Mouse (Mus musculus) limb, embryonic 11.5 days (tissue): Measurements from ENCODE around the gene Mfsd6. TPM values are rescaled to one million over a fixed set of nuclear protein-coding genes. Genes with fewer than 3 reads are reported as not detected.
A peak's percentile ranks its signal among the peaks of the same experiment; 100 is the strongest.

Experiments
- ATAC-seq: fragments of 200-750 bp; cut with Nextera tagmentation; 2 replicates; pipeline ENCODE4 v1.8.0; 2017; ENCODE audit warnings: low read depth; ENCODE audit not compliant: insufficient number of reproducible peaks, low FRiP score, low TSS enrichment
- DNase-seq: peaks from one replicate; pipeline ENCODE4 v3.0.0-alpha.2; 2015; ENCODE audit warnings: low spot score
- H3K27ac ChIP-seq: fragments of 300-500 bp; sonication (generic); replicated peaks from 2 replicates; pipeline ENCODE4 v1.5.1; 2014; ENCODE audit warnings: low read depth, mild to moderate bottlenecking, low read length
- H3K27me3 ChIP-seq: fragments of 300-500 bp; sonication (generic); 2 replicates; pipeline ENCODE4 v1.6.1; 2014; ENCODE audit warnings: mild to moderate bottlenecking, low read length, mixed read lengths; ENCODE audit not compliant: control insufficient read depth, insufficient read depth
- H3K36me3 ChIP-seq: fragments of 300-500 bp; sonication (generic); 2 replicates; pipeline ENCODE4 v1.6.1; 2014; ENCODE audit warnings: mild to moderate bottlenecking, low read length, moderate library complexity, mixed read lengths; ENCODE audit not compliant: control insufficient read depth, insufficient read depth
- H3K4me1 ChIP-seq: fragments of 300-500 bp; sonication (generic); 2 replicates; pipeline ENCODE4 v1.6.1; 2014; ENCODE audit warnings: low read length, mixed read lengths; ENCODE audit not compliant: control insufficient read depth, insufficient read depth
- H3K4me2 ChIP-seq: fragments of 300-500 bp; sonication (generic); 2 replicates; pipeline ENCODE4 v1.6.1; 2014; ENCODE audit warnings: low read depth, mild to moderate bottlenecking, moderate library complexity; ENCODE audit not compliant: severe bottlenecking
- H3K4me3 ChIP-seq: fragments of 300-500 bp; sonication (generic); 2 replicates; pipeline ENCODE4 v1.5.1; 2014; ENCODE audit warnings: low read depth, low read length
- H3K9ac ChIP-seq: fragments of 300-500 bp; sonication (generic); 2 replicates; pipeline ENCODE4 v1.6.1; 2014; ENCODE audit warnings: mild to moderate bottlenecking, low read length
- H3K9me3 ChIP-seq: fragments of 300-500 bp; sonication (generic); 2 replicates; pipeline ENCODE4 v1.6.1; 2016; ENCODE audit warnings: low read length; ENCODE audit not compliant: control insufficient read depth
- WGBS: fragments of 180-500 bp; shearing (Covaris S2); extraction: QIAGEN DNeasy Blood & Tissue Kit; methylation state at CpG from one replicate; pipeline ENCODE4 v1.1.7; 2014; 5-methylcytosine and 5-hydroxymethylcytosine counted together
- polyA plus RNA-seq: library from polyadenylated mRNA; unstranded; fragments of >200 nt; fragmentation: Nextera tagmentation; extraction: Ambion mirVana; gene quantifications from 2 replicates; pipeline ENCODE4 v1.2.1, GENCODE M21; 2014

Mfsd6 gene
- polyA plus RNA-seq, 1 experiment from 2014 or later: 0.61 TPM

GRCm38 (mm10) chr1:52660765-52661164 is 66.5 kb downstream of the Mfsd6 start:
- Histone ChIP-seq H3K36me3 (no peaks in the 10 kb centered on the region), H3K4me3 (no peak overlapping the region), H3K4me2 (no peak overlapping the region), H3K9ac (no peak overlapping the region), H3K27me3 (no peaks in the 10 kb centered on the region), H3K9me3 (no peaks in the 10 kb centered on the region), H3K27ac (0 out of 2 replicates have a peak overlapping the region, but pooled peaks have one; percentile 8), H3K4me1 (no peaks in the 10 kb centered on the region)
- DNase-seq (no peak), ATAC-seq (no peak)
- 80% methylated on average over 12 of the region's 12 CpGs for WGBS

- no peak overlapping the region for H3K9ac ChIP-seq
- DNase-seq (no peak), ATAC-seq (no peak; the same call in 1 of the 2 replicates)
- H3K27me3 ChIP-seq: no peaks in the 10 kb centered on the region
- 39% methylated on average over 2 of the region's 2 CpGs for WGBS
- no peaks in the 10 kb centered on the region for H3K4me1 ChIP-seq
- no peaks in the 10 kb centered on the region for H3K36me3 ChIP-seq
- no peak overlapping the region for H3K4me3 ChIP-seq
- H3K27ac ChIP-seq: no peak overlapping the region
- H3K9me3 ChIP-seq: no peaks in the 10 kb centered on the region
- no peak overlapping the region for H3K4me2 ChIP-seq
These were observed 67.0 kb downstream of the Mfsd6 start for GRCm38 (mm10) chr1:52660278-52660677.

- WGBS: 88% methylated on average over 7 of the region's 7 CpGs
- no peak overlapping the region for H3K4me3 ChIP-seq
These were observed 69.1 kb downstream of the Mfsd6 start for GRCm38 (mm10) chr1:52658160-52658559.

GRCm38 (mm10) chr1:52655153-52655552 is 72.1 kb downstream of the Mfsd6 start:
- Histone ChIP-seq H3K4me1 (0 out of 2 replicates have a peak, but pooled peaks cover 7% of the 10 kb centered on the region), H3K27me3 (no peaks in the 10 kb centered on the region), H3K36me3 (no peaks in the 10 kb centered on the region), H3K9ac (no peak overlapping the region), H3K27ac (no peak overlapping the region), H3K4me2 (no peak overlapping the region), H3K9me3 (no peaks in the 10 kb centered on the region), H3K4me3 (no peak overlapping the region)
- DNase-seq: no peak
- 81% methylated on average over 4 of the region's 4 CpGs for WGBS
- ATAC-seq: no peak

More at GRCm38 (mm10) chr1:52658160-52658559, 69.1 kb downstream of the Mfsd6 start:
- Histone ChIP-seq H3K27ac (no peak overlapping the region), H3K9me3 (no peaks in the 10 kb centered on the region), H3K9ac (no peak overlapping the region), H3K27me3 (no peaks in the 10 kb centered on the region), H3K36me3 (no peaks in the 10 kb centered on the region), H3K4me2 (no peak overlapping the region), H3K4me1 (0 out of 2 replicates have a peak, but pooled peaks cover 1% of the 10 kb centered on the region)
- DNase-seq (no peak), ATAC-seq (no peak)

GRCm38 (mm10) chr1:52653366-52653765 is 73.9 kb downstream of the Mfsd6 start:
- H3K27ac ChIP-seq: no peak overlapping the region; the same call in 1 of the 2 replicates
- H3K4me2 ChIP-seq: no peak overlapping the region
- H3K9ac ChIP-seq: no peak overlapping the region

GRCm38 (mm10) chr1:52652601-52653253 is 74.5 kb downstream of the Mfsd6 start:
- Histone ChIP-seq H3K4me2 (no peak overlapping the region), H3K36me3 (peaks cover 2% of the 10 kb centered on the region; the same call in 1 of the 2 replicates), H3K4me1 (0 out of 2 replicates have a peak, but pooled peaks cover 7% of the 10 kb centered on the region), H3K27ac (0 out of 2 replicates have a peak overlapping the region, but pooled peaks have one; percentile 18), H3K9ac (no peak overlapping the region), H3K27me3 (no peaks in the 10 kb centered on the region), H3K9me3 (no peaks in the 10 kb centered on the region), H3K4me3 (no peak overlapping the region)
- peak; percentile 75 for DNase-seq
- peak; percentile 87 for ATAC-seq
- 31% methylated on average over 3 of the region's 3 CpGs for WGBS

More at GRCm38 (mm10) chr1:52653366-52653765, 73.9 kb downstream of the Mfsd6 start:
- H3K36me3 ChIP-seq: peaks cover 2% of the 10 kb centered on the region; the same call in 1 of the 2 replicates
- H3K27me3 ChIP-seq: no peaks in the 10 kb centered on the region
- no peak overlapping the region for H3K4me3 ChIP-seq
- H3K9me3 ChIP-seq: no peaks in the 10 kb centered on the region
- H3K4me1 ChIP-seq: 0 out of 2 replicates have a peak, but pooled peaks cover 7% of the 10 kb centered on the region
- WGBS: 80% methylated on average over 1 of the region's 1 CpGs
- no peak for ATAC-seq
- no peak for DNase-seq

GRCm38 (mm10) chr1:52650066-52650465 is 77.2 kb downstream of the Mfsd6 start:
- H3K27me3 ChIP-seq: no peaks in the 10 kb centered on the region
- ATAC-seq: no peak

GRCm38 (mm10) chr1:52648153-52649027 is 78.9 kb downstream of the Mfsd6 start:
- Histone ChIP-seq H3K27ac (no peak overlapping the region), H3K4me3 (no peak overlapping the region), H3K4me2 (no peak overlapping the region), H3K4me1 (0 out of 2 replicates have a peak, but pooled peaks cover 7% of the 10 kb centered on the region), H3K27me3 (no peaks in the 10 kb centered on the region), H3K9me3 (no peaks in the 10 kb centered on the region), H3K9ac (no peak overlapping the region), H3K36me3 (peaks cover 2% of the 10 kb centered on the region; the same call in 1 of the 2 replicates)
- 86% methylated on average over 11 of the region's 11 CpGs for WGBS
- DNase-seq (peak; percentile 69), ATAC-seq (no peak)

More at GRCm38 (mm10) chr1:52650066-52650465, 77.2 kb downstream of the Mfsd6 start:
- Histone ChIP-seq H3K9ac (no peak overlapping the region), H3K4me2 (no peak overlapping the region), H3K4me3 (no peak overlapping the region), H3K4me1 (0 out of 2 replicates have a peak, but pooled peaks cover 7% of the 10 kb centered on the region), H3K9me3 (no peaks in the 10 kb centered on the region), H3K36me3 (peaks cover 2% of the 10 kb centered on the region; the same call in 1 of the 2 replicates), H3K27ac (no peak overlapping the region)
- WGBS: 83% methylated on average over 5 of the region's 5 CpGs
- no peak for DNase-seq
